Mouse (Mus musculus): ENCODE results near the gene Elk3. TPM values are rescaled to one million over a fixed set of nuclear protein-coding genes. Genes with fewer than 3 reads are reported as not detected.
A peak's percentile ranks its signal among the peaks of the same experiment; 100 is the strongest.

Elk3 gene
- total RNA-seq, 1 experiment from 2014 or later: 47.1 TPM

DNA sequence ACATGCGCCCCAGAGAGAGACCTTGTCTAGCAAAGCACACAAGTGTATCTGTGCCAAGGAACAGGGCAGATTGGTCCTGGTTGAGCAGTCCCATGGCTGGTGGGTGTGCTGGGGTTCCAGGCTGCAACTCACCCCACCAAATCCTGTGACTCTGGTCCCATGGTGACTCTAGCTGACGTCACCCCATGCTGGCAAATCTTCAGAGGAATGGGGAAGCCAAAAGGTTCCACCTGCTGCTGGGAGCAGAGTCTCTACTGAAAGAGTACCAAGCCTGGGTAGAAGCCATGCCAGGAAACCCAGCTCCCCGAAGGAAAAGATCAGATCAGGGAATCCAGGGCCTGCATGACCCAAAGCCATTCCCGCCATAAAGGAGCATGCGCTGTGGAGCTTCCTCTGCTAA is 43.4 kb downstream of the Elk3 start:
- DNase-seq: no peak

DNA sequence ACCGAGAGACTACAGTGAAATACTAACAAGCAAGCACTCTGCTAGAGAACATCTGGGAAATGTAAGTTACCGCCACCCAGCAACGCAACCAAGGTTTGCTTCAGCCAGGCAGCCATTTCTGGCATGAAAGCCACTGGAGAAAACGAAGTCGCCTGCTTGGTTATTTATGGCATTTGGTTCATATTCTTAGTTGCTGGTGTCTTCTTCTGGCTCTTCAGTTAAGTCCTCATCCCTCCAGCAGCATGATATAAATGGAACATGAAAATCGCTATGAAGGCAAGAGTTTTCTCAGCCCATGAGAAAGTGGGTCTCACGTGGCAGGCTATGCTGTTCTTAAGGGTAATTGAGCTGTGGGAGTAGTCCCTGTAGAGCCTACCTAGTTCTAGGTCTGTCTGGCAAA is 44.4 kb downstream of the Elk3 start:
- DNase-seq: no peak

DNA sequence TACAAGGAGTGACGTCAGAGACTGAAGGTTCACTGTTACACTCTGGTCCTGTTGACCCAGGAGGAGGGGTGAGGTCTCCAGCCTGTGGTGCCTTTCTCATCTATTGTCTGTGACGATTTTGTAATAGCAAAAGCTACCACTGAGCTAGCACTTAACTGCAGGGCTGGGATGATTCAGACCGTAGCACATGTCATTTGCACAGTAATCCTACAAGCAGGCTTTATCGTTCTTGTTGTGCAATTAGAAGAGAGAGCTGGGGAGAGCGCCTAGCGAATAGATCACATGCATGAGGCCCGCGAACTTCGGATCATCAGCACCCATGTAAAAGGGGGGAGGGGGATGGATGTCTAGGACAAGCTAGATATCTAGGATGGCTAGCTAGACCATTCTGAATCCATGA is 45.1 kb downstream of the Elk3 start:
- no peak for DNase-seq

DNA sequence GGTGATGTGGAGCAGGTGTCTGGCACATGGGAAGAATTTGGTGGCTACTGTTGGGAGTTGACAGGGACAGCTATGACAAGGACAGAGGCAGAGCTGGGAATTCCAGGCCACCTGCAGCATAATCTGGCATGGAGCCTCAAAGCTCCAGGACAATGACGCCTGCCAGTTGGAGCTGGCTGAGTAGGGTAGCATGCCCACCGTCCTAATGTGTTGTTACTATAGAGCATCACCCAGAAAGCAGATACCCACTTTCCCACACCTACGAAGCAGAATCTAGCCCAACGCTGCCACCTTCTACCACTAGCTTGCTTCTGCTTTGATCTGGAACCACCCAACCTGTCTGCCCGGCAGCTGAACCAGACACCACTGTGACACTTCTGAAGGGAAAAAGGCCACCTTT is 46.9 kb downstream of the Elk3 start:
- DNase-seq: no peak

DNA sequence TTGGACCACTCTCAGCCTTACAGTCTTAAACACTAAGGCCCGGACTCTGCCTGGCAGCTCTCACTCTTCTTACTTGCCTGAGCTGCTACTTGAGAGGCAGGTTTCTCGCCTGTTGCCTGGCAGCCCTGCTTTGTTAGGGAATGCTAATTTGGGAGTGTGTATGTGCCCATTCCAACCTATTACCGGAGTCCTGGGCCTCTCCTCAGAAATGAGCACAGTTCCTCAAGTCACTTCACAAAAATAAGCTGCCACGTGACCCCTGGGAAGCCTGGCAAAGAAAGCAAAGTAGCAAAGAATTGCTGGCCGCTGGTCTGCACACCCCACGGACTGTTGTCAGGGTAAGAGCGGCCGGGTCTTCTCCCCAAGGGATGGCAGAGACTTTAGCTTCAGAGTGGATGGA is 47.5 kb downstream of the Elk3 start:
- DNase-seq: no peak

GRCm38 (mm10) chr10:93261981-93262499 is 48.9 kb downstream of the Elk3 start:
- DNase-seq: no peak

- peak; percentile 33 for DNase-seq
These were observed 49.6 kb downstream of the Elk3 start for GRCm38 (mm10) chr10:93261132-93261980.

GRCm38 (mm10) chr10:93259826-93260225 is 51.1 kb downstream of the Elk3 start:
- no peak for DNase-seq

DNA sequence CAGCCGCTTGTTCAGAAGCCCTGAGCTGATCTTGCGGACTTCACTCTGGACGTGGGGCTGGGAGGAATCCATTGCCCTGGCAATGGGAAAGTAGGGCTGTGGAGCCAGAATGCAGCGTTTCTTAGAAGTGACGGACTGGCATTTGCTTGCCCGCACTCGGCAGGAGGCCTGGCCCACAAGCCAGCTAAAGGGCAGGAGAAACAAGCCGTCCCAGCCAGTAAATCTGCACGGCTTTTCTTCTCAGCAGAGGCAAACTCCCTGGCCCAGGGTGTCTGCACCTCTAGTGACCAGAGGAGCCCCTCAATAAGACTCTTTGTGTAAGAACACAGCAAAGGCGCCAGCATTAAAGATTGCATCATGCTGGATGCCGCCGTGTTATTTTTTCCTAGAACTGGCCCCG is 55.6 kb downstream of the Elk3 start:
- DNase-seq: no peak

DNA sequence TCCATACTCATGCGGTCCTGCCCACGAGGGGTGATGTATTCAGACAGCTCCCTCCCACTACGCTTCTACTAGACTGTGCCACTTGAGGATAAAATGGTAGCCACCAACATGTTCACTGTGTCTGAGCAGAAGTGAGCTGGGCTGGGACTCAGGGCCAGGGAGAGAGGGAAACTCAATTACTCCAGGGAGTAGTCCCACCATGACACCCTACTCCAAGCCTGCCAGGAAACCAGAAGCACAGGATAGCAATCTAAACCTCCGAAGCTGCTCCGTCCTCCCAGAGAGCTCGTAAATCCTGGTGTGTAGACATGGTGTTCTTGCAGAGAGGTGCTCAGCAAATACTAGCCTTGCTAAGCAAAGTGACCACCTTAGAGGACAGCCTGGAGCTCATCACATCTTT is 57.8 kb downstream of the Elk3 start:
- no peak for DNase-seq

- DNase-seq: no peak
These were observed 58.3 kb downstream of the Elk3 start for GRCm38 (mm10) chr10:93252661-93253060.

- no peak for DNase-seq
These were observed 59.5 kb downstream of the Elk3 start for GRCm38 (mm10) chr10:93251426-93251825.

DNA sequence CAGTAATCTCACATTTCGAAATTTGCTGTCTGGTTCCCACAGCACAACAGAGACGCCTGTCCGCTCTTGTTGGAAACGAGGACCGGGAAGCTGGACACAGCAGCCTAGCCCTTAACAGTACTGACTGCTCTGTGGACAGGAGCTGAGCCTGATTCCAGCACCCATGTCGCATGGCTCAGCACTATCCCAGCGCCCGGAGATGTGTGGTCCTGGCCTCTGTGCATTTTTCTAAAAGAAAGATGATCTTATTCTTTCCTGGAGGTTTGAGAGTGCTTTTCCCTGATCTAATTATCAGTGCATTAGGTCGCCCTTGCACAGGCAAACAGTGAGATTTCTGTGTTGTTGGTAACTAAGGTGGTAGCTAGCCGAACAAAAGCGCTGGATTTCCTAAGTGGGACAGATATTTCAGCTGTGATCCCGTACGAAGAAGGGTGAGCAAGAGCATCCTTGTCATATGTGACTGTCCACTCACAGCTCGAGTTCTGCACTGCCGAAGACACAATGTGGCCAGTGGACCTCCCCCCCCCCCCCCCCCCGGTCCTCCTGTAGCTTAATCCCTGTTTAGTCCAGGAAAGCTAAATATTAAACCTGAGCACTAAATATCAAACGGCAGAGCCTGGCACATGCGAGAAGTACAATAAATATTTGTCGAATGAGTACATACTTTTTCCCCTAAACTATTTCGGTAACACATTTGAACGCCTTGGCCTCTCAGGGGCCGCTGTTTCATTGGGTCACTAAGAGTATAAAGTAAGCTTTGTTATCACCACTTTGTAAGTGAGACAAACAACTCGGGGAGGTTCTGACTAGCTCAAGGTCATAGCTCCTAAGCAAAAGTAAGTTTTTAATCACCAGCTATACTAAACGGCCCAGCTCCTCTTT is 60.3 kb downstream of the Elk3 start:
- DNase-seq: no peak

DNA sequence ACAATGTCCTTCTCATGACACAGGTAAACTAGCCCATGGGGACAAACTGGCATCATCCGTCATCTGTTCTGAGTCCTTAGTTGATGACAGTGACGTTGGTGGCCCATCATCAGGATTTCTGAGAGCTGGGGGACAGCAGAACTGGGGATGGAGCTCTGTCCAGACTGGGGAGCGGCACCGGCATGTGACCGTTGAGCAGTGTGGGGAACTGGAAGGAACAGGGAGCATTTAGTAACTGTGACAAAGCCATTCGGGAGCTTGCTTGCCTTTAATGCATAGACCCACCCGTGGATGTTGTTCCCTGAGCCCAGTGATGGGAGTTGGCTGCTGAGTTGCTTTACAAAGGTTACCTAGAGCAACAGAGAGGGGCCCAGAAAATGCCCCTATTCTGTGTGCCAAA is 61.0 kb downstream of the Elk3 start:
- no peak for DNase-seq

DNA sequence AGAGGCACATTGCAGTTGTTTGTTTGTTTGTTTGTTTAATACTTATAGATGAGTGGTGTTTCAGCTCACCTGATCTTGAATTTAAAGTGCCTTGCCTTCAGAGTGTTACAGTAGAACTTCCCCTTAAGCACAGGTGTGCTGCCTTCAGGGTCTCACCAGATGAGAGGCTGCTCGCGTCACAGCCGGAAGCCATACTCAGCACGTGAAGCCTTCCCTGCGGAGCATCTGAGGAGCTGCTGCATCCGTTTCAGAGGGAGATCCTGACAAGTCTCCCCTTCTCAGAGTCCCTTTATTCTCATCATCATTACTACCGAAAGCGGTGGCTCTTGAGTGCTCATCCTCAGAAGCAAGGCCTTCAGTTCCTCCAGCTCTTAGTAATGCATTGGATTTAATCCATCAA is 62.5 kb downstream of the Elk3 start:
- no peak for DNase-seq

GRCm38 (mm10) chr10:93247902-93248301 is 63.0 kb downstream of the Elk3 start:
- DNase-seq: no peak

DNA sequence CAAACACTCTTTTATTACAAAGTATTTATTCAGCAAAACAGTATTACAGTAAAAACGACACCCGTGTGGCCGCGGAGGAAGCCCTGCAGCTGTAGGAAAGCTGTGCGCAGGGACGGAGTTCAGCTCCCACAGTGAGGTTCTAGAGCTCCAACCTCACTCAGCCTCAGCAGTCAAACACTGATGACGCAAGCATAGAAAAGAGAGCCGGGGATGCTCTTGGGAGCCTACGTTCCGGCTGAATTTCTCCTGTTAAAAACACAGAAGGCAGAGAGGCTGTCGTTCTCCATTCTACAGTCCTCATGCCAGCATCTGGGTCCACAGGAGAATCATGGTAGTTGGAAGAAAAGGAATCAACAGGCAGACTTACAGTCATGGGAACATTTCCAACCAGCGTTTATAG is 63.5 kb downstream of the Elk3 start:
- no peak for DNase-seq

DNA sequence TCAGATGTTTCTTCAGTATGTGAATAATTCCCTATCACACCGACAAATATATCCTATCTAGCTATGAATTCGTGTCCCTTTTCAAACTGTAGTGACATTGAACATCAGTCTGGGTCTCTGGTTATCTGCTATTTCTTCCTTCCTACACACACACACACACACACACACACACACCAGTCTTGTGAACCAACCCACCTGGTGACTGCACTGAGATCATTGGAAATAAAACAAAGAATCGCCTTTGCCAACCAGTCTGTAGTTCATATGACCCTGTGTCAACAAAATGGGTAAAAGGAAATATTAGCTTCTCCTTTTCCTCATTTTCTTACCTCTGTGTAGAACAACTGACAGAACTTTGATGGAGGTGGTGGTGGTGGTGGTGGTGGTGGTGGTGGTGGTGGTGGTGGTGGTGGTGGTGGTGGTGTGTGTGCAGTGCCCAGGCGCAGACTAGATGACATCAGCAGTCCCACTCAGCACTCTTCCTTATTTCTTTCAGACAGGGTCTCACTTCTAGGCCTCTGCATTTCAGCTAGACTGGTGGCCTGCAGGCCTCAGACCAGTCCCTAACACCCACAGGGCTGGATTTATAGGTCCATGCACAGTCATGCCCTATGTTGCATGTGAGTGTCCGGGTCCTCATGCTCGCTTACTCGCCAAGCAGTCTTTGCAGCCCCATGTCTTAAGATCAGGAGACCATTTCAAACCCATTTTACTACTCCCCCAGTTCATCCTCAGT is 64.6 kb downstream of the Elk3 start:
- DNase-seq: no peak

DNA sequence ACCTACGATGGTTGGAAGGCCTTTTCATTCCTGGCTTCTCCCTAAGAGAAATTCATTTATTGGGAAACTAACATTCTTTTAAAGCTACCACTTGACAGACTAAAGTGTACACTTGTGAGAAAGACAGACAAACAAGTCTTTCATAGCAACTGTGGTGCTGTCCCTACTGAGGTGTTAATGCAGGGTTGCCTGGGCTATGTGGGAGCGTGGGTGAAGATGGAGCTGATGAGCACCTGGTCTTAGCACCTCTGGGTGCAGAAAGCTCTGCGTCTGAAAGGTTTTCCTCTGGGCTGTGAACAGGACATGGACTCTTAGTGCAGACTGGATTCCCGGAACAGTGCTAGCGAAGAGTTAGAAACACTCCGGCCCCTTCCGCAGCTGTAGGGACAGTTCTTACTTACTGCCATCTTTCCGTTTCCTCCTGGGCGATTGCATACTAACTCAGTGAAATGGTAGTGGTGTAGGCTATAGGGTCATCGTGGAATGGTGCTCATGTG is 66.7 kb downstream of the Elk3 start:
- DNase-seq: no peak

DNA sequence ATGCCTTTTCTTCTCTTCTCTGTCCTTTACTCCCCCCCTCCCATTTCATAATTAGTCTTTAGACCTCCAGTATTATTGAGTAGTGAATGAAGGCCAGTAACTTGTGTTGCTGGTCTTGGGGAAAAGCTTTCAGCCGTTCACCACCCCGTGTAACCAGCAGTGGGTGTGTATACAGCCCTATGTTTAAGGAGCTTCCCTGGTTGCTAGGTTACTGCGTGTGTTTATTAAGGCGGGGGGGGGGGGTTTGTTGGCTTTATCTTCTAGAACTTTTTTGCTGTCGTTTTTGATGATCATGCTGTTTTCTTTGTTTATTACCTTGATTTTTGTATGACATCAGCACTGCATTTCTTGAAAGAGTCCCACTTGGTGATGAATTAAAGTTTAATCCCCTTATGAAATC is 68.1 kb downstream of the Elk3 start:
- no peak for DNase-seq

DNA sequence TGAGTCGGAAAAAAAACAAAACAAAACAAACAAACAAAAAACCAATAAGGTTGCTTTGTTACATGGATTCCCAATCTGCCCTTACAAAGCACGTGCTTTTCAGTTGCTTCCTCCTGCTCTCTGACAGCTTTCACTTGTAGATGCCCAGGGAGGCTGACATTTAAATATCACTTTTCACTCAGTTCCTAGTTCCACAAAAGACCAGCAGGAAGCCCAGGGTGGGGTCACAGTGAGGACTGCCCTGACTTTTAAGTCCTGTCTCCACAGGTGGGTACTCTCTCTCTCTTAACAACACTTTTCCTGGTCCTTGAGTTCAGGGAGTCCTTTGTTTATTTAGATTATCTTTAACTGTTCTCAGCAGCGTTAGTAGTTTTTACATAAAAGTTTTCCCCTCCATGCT is 68.7 kb downstream of the Elk3 start:
- DNase-seq: no peak

GRCm38 (mm10) chr10:93239201-93239806 is 71.6 kb downstream of the Elk3 start:
- DNase-seq: no peak
